Comparison of ENCODE assay signal across 13 mouse cellular contexts in the genomic region with DNA sequence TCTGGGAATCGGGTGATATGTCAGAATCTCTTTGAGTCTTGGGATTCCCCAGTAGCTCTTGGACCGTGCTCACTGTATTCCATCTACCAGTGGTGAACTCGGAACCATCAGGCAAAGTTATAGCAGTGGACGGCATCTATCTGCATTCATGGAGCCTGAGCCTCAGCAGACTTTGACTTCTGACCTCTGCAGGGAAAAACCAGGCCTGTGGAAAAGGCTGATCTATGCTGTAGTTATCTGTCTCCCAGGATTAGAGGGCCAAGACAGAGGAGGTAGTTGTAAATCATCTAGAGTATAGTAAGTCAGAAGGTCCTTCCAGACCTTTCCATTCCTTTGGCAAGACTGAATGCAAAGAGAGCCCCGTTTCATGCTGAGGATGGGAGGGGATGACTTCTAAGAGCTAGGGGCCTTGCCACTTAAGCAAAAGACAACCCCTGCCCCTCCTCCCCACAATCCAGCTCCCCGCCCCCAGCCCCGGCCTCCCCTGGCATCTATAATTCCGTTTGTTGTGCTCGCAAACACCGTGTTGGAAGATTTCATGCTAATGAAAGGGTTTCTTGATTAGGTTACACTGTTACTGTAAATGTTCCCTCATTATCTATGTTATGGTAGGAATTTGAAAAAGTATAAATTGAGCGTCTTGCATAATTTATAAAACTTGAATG.
DNase-seq lines count a peak whose midpoint lies in the region; ATAC-seq lines count a peak whose summit lies in the region.
"Had no signal": no experiment of that assay in that cellular context is flagged by ENCODE, and none has a peak within 500 bp of the region (broad histone marks: within the 10 kb centered on the region; RNA-seq: fewer than 3 reads in every experiment).

No protein-coding gene starts in this region.

- H3K4me1 ChIP-seq in heart, embryonic 10.5 days = peaks cover 59% of the 10 kb centered on the region
- peaks cover 43% of the 10 kb centered on the region for H3K4me1 ChIP-seq in embryonic facial prominence, embryonic 15.5 days
- H3K4me1 ChIP-seq in hindbrain, embryonic 15.5 days (replicated peaks) = peaks cover 48% of the 10 kb centered on the region
- H3K4me1 ChIP-seq in midbrain, embryonic 15.5 days = peaks cover 50% of the 10 kb centered on the region
- peaks cover 4% of the 10 kb centered on the region; the same call in 1 of the 2 replicates for H3K4me1 ChIP-seq in liver, embryonic 12.5 days

- no peak for ATAC-seq in embryonic facial prominence, embryonic 15.5 days (ENCODE audit: insufficient number of reproducible peaks, low FRiP score, low TSS enrichment, low read depth)
- ATAC-seq in hindbrain, embryonic 15.5 days (ENCODE audit: low FRiP score, low read depth) = no peak
- no peak for ATAC-seq in midbrain, embryonic 15.5 days (replicated peaks)
- ATAC-seq in liver, embryonic 12.5 days = no peak
- no peak for ATAC-seq in erythroblast, adult 5-6 weeks (replicated peaks; ENCODE audit: low FRiP score, poor library complexity, severe bottlenecking)

- no peaks in the 10 kb centered on the region for H3K36me3 ChIP-seq in heart, embryonic 10.5 days
- no peaks in the 10 kb centered on the region for H3K36me3 ChIP-seq in embryonic facial prominence, embryonic 15.5 days
- H3K36me3 ChIP-seq in hindbrain, embryonic 15.5 days = no peaks in the 10 kb centered on the region
- no peaks in the 10 kb centered on the region for H3K36me3 ChIP-seq in midbrain, embryonic 15.5 days (replicated peaks)
- H3K36me3 ChIP-seq in liver, embryonic 12.5 days = no peaks in the 10 kb centered on the region

- no peak for DNase-seq in heart, embryonic 10.5 days (ENCODE audit: low spot score)
- no peak for DNase-seq in heart, postnatal 25 days (ENCODE audit: low spot score)
- DNase-seq in adipocyte (ENCODE audit: low spot score) = no peak
- DNase-seq: gastrocnemius, postnatal 25 days; heart, postnatal 10 days; thymus, postnatal 4 days had no signal

- H3K4me2 ChIP-seq in embryonic facial prominence, embryonic 15.5 days (replicated peaks) = no peak overlapping the region
- H3K4me2 ChIP-seq in hindbrain, embryonic 15.5 days = peak overlapping the region; percentile 11; the same call in 1 of the 2 replicates
- no peak overlapping the region for H3K4me2 ChIP-seq in midbrain, embryonic 15.5 days
- H3K4me2 ChIP-seq in liver, embryonic 12.5 days = no peak overlapping the region

- H3K9me3 ChIP-seq in heart, embryonic 10.5 days = no peaks in the 10 kb centered on the region
- no peaks in the 10 kb centered on the region for H3K9me3 ChIP-seq in embryonic facial prominence, embryonic 15.5 days (replicated peaks)
- H3K9me3 ChIP-seq in hindbrain, embryonic 15.5 days = no peaks in the 10 kb centered on the region
- H3K9me3 ChIP-seq in midbrain, embryonic 15.5 days = no peaks in the 10 kb centered on the region
- H3K9me3 ChIP-seq in liver, embryonic 12.5 days (replicated peaks) = no peaks in the 10 kb centered on the region

- no peak overlapping the region for H3K4me3 ChIP-seq in heart, embryonic 10.5 days
- no peak overlapping the region for H3K4me3 ChIP-seq in embryonic facial prominence, embryonic 15.5 days (replicated peaks)
- H3K4me3 ChIP-seq in hindbrain, embryonic 15.5 days = no peak overlapping the region
- H3K4me3 ChIP-seq in midbrain, embryonic 15.5 days = no peak overlapping the region
- H3K4me3 ChIP-seq in liver, embryonic 12.5 days = no peak overlapping the region

- no peaks in the 10 kb centered on the region for H3K27me3 ChIP-seq in heart, embryonic 10.5 days (ENCODE audit: insufficient read depth, poor library complexity, severe bottlenecking)
- H3K27me3 ChIP-seq in embryonic facial prominence, embryonic 15.5 days = 0 out of 2 replicates have a peak, but pooled peaks cover 4% of the 10 kb centered on the region
- H3K27me3 ChIP-seq in hindbrain, embryonic 15.5 days = no peaks in the 10 kb centered on the region
- H3K27me3 ChIP-seq in midbrain, embryonic 15.5 days (replicated peaks) = no peaks in the 10 kb centered on the region
- H3K27me3 ChIP-seq in liver, embryonic 12.5 days (replicated peaks) = peaks cover 3% of the 10 kb centered on the region; the same call in 1 of the 2 replicates

- no peak overlapping the region for H3K9ac ChIP-seq in embryonic facial prominence, embryonic 15.5 days
- no peak overlapping the region for H3K9ac ChIP-seq in hindbrain, embryonic 15.5 days
- H3K9ac ChIP-seq in midbrain, embryonic 15.5 days = no peak overlapping the region
- no peak overlapping the region for H3K9ac ChIP-seq in liver, embryonic 12.5 days

- H3K27ac ChIP-seq in heart, embryonic 10.5 days = peak overlapping the region; percentile 84
- H3K27ac ChIP-seq in embryonic facial prominence, embryonic 15.5 days (replicated peaks) = peak overlapping the region; percentile 80
- peak overlapping the region; percentile 86 for H3K27ac ChIP-seq in hindbrain, embryonic 15.5 days (replicated peaks)
- H3K27ac ChIP-seq in midbrain, embryonic 15.5 days = peak overlapping the region; percentile 92
- H3K27ac ChIP-seq in liver, embryonic 12.5 days = no peak overlapping the region
- H3K27ac ChIP-seq: kidney, postnatal 0 days; macrophage had no signal

- WGBS in heart, embryonic 10.5 days = 46% methylated on average over 11 of the region's 11 CpGs
- WGBS in embryonic facial prominence, embryonic 15.5 days = 52% methylated on average over 11 of the region's 11 CpGs
- 37% methylated on average over 11 of the region's 11 CpGs for WGBS in hindbrain, embryonic 15.5 days
- 33% methylated on average over 11 of the region's 11 CpGs for WGBS in midbrain, embryonic 15.5 days
- WGBS in liver, embryonic 12.5 days (ENCODE audit: insufficient replicate concordance) = 58% methylated on average over 11 of the region's 11 CpGs

- intact Hi-C loops in heart, postnatal 25 days (cut with DNase I) = no loop called here
